Mouse (Mus musculus) E14TG2a.4 (cell line): ENCODE results near the gene Prdm13.

Source experiments
- H3K27me3 ChIP-seq: 2 replicates; pipeline ENCODE4 v1.6.1; 2014; ENCODE audit warnings: low read length, control low read depth; ENCODE audit not compliant: insufficient read depth
- H3K36me3 ChIP-seq: 2 replicates; pipeline ENCODE4 v1.6.1; 2014; ENCODE audit warnings: low read length, control low read depth; ENCODE audit not compliant: insufficient read depth
- H3K4me1 ChIP-seq: replicated peaks from 2 replicates; pipeline ENCODE4 v1.6.1; 2014; ENCODE audit warnings: low read depth, low read length, control low read depth
- H3K4me3 ChIP-seq: replicated peaks from 2 replicates; pipeline ENCODE4 v1.5.1; 2014; ENCODE audit warnings: mild to moderate bottlenecking, low read length
- H3K9me3 ChIP-seq: 2 replicates; pipeline ENCODE4 v1.6.1; 2014; ENCODE audit warnings: low read length, control low read depth
- CTCF ChIP-seq: conservative IDR thresholded peaks from 2 replicates; pipeline ENCODE4 v1.5.1; 2014; ENCODE audit warnings: low read length
- NANOG ChIP-seq: IDR thresholded peaks from 2 replicates; pipeline ENCODE4 v1.6.1; 2014; ENCODE audit warnings: borderline replicate concordance, low read length, mixed read lengths
- POU5F1 ChIP-seq: IDR thresholded peaks from 2 replicates; pipeline ENCODE4 v1.6.1; 2014; ENCODE audit warnings: low read length, borderline replicate concordance

Gene Prdm13

GRCm38 (mm10) chr4:21628367-21629274 lies 57.1 kb downstream of the Prdm13 start:
- Histone ChIP-seq H3K9me3 (no peaks in the 10 kb centered on the region), H3K4me1 (no peaks in the 10 kb centered on the region), H3K27me3 (0 out of 2 replicates have a peak, but pooled peaks cover 2% of the 10 kb centered on the region), H3K36me3 (no peaks in the 10 kb centered on the region), H3K4me3 (no peak overlapping the region)
- TF ChIP-seq CTCF (no peak), NANOG (no peak), POU5F1 (no peak)
